Mouse (Mus musculus): ENCODE data around the gene Car6.

The Car6 gene

DNA sequence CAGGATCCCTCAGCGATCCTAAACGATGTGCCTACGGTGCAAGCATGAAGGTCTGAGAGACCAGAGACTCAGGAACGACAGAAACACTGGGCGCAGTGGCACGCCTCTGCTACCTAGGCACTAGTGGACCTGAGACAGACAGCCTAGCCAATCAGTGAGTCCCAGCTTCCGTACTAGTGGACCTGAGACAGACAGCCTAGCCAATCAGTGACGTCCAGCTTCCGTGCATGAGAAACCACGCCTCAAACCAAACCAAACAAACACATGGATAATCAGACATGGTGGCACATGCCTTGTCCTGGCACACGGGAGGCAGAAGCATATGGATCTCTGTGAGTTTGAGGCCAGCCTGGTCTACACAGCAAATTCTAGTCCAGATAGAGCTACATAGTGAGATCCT, 12.9 kb downstream of the Car6 start:
- in situ Hi-C loops (cut with MboI), result no loop called here

DNA sequence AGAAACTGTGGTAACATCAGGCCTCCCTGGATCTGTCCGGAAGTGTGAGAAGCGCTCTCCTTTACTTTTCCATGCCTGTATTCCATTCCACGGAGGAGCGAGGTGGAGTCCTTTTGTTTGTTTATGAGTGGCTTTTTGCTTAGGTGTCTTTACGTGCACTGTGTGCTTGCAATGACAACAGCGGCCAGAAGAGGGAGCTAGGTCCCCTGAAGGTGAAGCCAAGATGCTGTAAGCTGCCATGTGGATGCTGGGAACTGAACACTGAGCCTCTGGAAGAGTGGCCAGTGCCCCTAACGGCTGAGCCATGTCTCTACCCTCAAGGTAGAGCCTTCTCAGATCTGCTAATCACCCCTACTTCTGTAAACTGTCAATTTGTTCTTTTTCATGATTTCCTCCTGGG, 19.8 kb downstream of the Car6 start:
- in situ Hi-C loops (cut with MboI), result no loop called here

DNA sequence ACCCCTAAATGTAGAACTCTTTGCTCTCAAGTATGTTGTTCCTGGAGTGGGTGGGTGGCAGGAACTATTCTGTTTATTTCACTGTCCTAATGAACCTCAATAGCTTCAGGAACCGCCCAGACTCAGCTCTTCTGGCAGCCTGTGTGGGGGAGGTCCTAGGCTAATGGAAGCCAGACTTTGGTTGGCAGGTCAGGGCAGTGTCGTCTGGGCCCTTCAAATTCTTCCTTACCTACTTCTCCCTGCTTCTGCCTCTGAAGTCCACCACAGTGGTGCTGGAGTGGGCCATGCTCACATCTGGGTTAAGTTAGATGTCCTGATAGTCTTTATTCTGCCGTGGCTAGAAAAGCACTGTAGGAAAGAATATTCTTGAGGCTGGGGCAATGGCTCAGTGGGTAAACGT, 23.0 kb downstream of the Car6 start:
- in situ Hi-C loops (cut with MboI), result loop anchor here (5.0 kb wide), 1 partner anchor 44 kb away; no protein-coding TSS in a partner anchor

DNA sequence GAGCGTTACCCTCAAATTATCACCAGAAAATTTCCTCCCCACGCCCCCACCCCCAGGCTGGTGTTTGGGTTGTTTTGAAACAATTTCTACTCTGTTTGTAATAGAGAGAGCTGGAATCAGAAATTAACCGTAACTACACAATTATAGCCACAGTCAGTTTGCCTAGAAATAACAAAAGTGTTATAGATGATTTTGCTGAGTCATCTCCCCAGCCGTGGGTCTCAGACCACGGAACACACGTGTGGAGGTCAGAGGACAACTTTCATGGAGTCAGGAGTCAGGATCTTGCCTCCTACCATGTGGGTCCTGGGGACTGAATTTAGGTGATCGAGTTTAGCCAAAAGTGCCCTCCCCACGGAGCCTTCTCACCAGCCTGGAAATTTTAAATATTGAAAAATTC, 24.0 kb downstream of the Car6 start:
- in situ Hi-C loops (cut with MboI), result loop anchor here (5.0 kb wide), 1 partner anchor 45 kb away; no protein-coding TSS in a partner anchor

DNA sequence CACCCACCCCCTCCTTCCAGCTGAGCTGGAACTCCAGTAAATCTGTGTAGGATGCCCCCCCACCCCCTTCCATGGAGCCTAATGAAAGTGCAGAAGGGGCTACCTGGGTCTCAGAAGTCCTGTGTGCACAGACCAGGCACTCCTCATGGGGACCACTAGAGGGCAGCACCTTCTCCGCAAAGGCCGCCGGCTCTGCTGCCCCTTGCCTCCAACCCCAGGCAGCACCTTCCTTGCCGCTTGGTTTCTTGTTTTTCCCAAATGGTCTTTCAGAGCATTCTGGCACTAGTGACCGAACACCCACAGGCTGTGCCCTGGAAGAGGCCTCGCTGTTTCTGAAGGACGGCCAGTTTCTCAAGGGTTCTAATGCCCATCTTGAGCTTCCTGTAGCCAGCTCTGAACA, 24.6 kb downstream of the Car6 start:
- in situ Hi-C loops (cut with MboI), result loop anchor here (5.0 kb wide), 1 partner anchor 46 kb away; no protein-coding TSS in a partner anchor

DNA sequence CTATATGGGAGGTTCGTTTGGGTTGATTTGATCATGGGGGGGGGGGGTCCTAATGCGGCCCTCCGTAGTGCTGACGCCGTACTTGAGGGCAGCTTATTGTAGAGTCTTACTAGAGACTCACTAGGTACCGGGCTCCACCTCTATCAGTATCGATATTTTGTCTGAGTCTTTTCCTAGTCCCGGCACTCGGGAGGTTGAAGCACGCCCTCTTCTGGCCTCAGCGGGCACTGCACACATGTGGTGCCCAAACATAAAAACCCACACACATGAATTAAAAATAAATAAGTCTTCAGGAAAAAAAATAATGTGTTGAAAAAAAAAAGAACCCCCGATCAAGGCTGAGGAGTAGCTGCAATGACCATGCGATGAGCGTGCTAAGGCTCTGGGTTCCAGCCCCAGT, 27.1 kb downstream of the Car6 start:
- in situ Hi-C loops (cut with MboI), result no loop called here

DNA sequence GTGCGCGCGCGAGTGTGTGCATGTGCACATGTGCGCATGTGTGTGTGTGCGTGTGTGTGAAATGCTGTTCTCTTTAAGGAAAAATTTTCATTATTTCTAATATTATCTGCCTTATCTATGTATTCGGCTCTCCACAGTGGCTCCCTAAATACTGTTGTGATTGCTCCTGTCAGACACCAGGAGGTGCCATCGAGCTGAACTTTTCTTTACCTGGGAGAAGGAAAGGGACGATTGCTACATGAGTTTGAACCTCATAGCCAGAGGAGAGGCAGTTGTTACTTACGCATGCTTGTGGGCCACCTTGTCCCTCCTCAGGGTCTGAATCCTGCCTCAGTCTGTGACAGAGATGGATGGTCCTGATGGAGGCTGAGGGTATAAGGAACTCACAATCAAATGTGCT, 27.9 kb downstream of the Car6 start:
- in situ Hi-C loops (cut with MboI), result no loop called here

DNA sequence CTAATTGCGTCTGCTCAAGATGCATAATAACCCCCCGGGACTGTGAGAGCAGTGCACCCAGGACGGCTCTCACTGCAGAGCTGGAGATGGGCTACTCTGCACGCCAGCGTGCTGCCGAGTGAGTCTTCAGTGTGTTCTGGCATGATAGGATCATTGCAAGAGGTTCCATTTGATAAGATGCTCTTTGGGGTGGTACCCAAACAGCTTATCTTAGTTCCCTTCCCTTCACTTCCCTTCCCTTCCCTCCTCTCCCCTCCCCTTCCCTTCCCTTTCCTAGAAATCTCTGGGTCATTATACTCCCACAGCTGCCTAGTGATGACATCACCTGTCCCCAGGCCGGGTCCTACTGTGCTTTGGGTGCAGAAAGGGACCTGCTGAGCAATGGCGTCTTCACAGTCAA, 29.0 kb downstream of the Car6 start:
- in situ Hi-C loops (cut with MboI), result no loop called here

DNA sequence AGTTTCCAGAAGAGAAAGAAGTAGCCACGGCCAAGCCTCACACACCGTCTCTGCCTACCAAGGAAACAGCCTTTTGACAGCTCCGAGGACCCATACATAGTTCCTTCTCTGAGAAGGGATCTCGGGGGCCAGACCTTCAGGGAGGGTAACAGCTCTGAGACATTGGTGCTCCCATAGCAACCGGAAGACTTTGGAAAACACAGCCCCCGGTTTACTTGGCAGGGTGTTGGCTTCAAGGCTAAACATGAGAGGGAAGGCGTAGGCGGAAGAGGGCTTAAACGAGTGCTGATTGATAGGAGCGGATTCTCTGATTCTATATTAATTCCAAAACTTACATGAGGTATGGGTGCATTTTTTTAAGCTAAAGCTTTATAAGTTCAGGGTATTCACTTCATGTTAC, 32.7 kb downstream of the Car6 start:
- in situ Hi-C loops (cut with MboI), result no loop called here

DNA sequence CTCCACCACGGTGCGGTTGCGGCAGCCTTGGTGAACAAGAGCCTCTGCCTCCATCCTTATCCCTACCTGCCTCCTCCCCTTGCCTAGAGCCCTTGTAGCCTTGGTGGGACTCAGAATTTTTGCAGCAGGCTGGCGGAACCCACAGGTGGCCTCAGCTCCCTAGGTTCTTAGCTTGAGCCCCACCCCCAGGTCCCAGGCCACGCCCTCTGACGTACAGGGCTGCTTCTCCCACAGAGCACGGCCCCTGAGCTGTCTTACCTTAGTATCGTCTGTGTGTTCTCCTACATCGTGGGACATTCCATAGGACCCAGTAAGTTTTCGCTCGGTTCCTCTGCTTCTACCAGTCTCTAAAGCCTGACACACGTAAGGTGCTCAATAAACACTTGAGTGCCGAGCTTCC, 36.3 kb downstream of the Car6 start:
- in situ Hi-C loops (cut with MboI), result no loop called here

DNA sequence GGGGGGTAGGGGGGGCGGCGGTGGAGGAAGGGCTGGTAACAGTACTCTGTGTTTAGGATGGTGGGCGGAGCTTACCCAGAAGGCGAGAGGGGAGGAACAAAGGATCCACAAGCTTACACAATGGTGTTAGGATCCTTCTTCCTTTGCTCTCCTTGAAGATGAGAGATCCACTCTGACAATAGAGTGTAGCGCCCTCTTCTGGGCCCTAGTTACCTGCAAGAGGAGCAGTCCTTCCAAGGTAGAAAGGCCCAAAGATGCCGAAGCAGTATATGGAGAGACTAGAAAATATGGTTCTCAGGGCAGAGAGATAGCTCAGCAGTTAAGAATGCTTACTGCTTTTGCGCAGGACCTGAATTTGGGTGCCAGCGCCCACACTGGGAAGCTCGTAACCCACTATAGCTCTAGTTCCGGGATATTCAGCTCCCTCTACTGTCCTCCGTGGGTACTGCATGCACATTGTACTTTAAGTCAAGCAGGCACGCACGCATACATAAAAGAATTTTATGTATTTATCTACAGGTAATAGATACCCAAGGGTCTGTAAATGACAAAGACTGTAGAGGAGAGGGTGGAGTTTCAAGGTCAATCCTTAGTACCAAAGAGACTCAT, 38.5 kb downstream of the Car6 start:
- in situ Hi-C loops (cut with MboI), result no loop called here

DNA sequence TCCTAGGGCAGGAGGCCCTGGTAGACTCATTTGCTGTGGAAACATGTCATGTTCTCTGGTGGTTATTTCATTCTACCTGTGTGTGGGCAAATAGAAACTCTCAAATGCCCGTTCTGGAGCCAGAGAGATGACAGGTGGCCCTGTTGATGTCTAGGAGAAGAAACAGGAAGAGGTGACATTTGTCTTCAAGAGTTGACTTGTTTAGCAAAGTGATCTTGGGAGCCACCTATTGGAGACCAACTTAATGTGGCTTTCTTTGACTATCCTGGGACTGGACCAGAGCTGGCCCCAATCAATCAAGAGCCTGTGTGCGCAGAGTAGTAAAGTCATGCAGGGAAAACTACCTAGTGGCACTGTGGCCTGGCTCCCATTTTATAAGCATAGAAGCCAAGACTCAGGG, 41.7 kb downstream of the Car6 start:
- in situ Hi-C loops (cut with MboI), result no loop called here

DNA sequence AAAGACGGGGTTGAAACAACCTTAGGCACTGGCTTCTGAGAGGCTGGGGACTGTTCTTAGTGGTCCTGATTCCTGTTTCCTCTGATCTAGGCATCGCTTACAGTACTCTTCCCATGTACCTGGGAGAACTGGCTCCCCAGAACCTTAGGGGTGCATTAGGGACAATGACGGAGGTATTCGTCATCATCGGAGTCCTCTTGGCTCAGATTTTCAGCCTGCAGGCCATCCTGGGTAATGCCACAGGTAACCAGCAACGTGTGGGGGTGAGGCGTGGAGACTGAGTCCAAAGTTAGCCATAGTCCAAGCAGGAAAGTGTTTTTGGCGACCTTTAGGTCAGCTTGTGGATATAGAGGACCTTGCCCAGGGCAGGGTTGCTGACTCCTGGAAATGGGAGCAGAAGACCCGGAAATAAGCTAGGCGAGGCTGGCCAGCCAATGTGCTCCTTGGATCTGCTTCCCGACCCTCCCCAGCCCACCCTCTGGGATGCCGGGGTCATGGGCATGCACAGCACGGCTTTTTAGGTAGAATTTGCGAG, 43.7 kb downstream of the Car6 start:
- in situ Hi-C loops (cut with MboI), result no loop called here

DNA sequence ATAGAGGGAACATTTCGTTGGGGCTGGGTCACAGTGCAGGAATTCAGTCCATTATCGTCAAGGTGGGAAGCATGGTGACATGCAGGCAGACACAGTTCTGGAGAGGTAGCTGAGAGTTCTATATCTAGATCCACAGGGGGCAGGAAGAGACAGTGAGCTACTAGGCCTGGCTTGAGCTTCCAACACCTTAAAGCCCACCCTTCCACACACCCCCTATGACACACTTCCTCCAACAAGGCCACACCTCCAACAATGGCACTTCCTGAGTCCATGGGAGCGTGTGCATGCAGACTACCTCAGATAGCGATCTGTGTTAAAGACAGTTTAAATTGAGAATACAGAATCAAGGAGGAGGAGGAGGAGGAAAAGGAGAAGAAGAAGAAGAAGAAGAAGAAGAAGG, 45.4 kb downstream of the Car6 start:
- in situ Hi-C loops (cut with MboI), result no loop called here

DNA sequence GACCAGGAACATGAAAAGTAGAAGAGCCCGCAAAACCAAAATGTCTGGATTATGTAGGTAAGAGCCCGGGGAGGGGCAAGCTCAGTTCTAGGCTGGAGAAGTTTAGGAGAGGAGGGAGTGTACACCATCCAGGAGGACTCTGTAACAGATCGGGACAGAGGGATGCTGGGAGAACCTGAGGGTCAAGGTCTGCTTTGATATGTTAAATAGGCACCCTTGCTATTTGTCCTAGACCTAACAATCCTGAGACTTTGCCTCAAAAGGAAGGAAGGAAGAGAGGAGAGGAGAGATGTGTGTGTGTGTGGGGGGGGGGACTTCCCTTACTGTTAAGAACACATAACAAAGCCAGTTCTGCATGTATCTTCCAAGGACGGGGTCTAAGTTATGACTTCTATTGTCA, 45.8 kb downstream of the Car6 start:
- in situ Hi-C loops (cut with MboI), result no loop called here

DNA sequence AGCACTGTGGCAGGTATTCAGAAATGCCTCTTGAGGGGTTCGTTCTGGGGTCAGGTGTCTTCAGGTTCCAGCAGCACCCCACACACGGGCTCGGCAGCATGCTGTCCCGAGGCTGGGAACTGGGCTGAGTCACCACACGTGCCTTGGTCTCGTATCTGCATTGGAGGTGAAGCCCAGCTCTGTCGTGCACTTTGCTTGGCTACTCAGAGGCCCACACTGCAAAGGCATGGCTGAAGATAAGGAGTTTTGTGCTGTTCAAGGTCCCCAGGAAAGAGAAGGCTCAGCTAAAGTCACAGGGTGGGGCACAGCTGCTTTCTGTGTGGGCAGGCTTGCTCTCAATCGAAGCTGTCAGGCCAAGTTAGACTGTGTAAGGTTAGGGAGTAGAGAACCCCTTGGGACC, 48.6 kb downstream of the Car6 start:
- in situ Hi-C loops (cut with MboI), result no loop called here

DNA sequence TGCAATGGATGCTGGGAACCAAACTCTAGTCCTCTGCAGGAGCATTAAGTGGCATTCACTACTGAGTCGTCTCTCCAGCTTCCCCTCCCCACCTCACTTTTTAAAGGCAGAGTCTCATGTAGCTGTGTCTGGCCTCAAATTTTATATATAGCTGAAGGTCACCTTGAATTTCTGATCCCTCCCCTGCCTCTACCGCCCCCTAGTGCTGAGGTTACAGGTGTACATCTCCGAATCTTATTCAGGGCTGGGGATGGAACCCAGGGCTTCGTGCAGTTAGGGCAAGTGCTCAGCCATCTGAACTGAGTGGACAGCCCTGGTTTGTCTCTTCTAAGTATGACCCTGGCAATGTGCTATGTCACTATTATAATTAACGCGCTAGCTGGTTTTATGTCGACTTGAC, 50.1 kb downstream of the Car6 start:
- in situ Hi-C loops (cut with MboI), result no loop called here

DNA sequence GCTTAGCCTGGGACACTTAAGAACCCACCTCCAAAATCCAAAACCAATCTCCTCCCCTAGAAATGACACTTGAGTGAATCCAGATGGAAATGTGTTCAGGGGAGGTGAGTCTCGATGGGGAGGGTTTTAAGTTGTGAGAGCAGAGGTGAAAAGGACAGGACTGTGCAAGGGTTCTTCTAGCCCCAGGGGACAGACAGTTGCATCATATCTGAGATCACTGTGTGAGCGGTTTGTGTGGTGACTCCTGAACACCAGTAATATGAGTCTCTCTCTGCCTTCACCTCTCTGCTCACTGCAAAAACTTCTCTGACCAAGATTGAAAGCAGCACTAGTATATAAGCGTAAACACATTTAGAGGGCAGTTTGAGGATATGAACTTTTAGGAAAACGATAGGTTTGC, 54.8 kb downstream of the Car6 start:
- in situ Hi-C loops (cut with MboI), result no loop called here

DNA sequence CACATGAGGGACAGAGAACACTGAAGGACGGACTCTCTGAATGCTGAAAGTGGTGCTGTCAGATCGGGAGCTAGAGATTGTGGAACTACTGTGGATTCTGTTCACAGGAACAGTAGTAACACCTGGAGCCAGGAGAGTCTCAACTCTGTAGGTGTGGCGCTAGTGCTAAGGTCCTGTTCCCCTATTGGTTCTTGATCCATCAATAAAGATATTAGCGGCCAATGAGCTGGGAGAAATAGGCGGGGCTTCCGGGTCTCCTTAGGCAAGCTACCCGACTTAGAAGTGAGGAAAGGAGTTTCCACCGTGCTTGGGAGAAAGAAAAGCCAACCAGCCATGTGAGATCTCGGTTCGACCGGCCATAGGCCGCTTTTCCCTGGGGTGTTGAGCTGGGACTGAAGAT, 56.9 kb downstream of the Car6 start:
- in situ Hi-C loops (cut with MboI), result no loop called here

DNA sequence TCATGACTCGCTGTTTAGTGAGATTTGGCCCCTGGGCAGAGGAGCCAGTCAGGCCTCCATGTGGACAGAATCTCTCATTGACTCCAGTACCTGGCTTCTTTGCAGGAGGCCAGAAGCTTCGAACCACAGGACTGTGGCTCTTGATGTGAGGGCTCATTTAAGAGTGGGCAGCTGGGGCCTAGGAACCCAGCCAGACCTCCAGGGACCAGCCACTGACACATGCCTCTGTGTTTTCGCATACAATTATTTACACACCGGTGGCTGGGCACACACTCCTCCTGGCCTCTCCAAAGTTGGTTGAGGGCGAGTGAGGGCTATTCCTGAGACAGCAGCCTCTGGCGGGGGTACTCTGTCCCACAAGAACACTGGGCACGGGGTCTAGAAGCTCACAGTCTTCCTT, 60.8 kb downstream of the Car6 start:
- in situ Hi-C loops (cut with MboI), result no loop called here

DNA sequence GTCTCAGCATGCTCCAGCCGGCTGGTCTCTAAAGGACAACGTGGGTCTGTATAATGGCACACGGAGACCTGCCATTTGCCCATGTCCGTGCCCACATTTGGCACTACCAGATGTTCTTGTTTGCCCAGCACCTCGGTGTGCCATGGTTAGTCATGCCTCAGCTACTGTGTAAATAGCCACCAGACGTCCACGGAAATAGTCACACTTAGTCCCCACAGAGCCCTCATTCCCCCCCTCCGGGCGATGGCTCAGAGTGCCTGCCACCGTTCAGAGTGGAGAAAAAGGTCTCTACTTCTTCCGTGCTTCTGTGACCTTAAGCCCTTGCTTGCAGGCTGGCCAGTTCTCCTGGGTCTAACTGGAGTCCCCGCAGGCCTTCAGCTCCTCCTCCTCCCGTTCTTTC, 62.0 kb downstream of the Car6 start:
- in situ Hi-C loops (cut with MboI), result no loop called here

DNA sequence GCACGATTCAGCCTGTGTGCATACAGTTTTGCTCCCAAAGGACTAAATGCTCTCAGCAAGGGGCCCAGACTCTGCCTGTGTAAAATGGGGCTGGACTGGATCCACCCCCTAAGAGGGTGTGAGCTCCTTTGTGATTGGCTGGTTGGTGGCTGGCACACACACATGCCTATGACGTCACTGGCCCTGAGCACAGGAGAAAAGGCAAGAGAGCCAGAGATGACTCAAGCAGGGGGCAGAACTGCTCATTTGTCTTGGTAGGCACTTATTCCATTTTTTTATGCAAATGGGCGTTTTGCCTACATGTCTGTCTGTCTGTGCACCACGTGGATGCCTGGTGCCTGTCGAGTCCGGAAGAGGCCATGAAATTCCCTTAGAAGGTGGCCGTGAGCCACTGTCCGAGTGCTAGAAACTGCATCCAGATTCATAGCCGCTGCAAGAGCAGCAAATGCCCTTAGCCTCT, 63.0 kb downstream of the Car6 start:
- in situ Hi-C loops (cut with MboI), result no loop called here

DNA sequence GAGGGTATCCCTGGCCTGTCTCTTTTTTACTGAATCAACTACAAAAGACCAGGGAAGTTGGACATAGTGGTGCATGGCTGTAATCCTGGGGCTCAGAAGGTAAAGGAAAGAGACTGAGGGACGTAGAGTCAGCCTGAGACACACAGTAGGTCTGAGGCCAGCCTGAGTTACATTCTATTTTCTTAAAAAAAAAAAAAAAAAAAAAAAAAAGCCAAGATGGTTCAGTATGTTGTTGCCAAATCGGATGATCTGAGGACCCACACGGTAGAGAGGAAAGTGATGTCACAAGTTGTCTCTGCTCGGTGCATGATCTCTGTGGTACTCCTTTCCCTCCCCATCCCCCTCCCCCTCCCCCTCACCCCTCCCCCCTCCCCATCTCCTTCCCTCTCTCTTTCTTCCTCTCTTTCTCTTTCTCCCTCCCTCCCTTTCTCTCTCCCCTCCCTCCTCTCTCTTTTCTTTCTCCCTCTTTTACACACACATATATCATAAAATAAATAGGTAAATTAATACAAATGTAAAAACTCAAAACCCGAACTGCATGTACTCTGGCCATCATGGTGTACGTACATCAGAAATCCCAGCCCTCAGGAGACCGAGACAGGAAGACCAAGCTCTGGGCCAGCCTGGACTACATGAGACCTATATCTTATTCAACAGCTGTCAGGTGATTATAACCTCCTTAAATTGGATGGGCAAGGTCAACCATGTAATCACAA, 63.6 kb downstream of the Car6 start:
- in situ Hi-C loops (cut with MboI), result no loop called here

Data from mature B cell (primary cell).